Mouse (Mus musculus) CH12F3 (cell line): Measurements from ENCODE around the gene Adora2b.

Source experiments
- in situ Hi-C: fragments of 300-500 bp; cut with MboI; formaldehyde crosslinking; loops from 2 replicates; pipeline ENCODE4 v1.14.3; 2020; ENCODE audit warnings: low sequenced_read_pairs

The Adora2b gene

GRCm38 (mm10) chr11:62263599-62263998 lies 14.8 kb downstream of the Adora2b start:
- in situ Hi-C loops, result no loop called here

- in situ Hi-C loops, result no loop called here
Observed at GRCm38 (mm10) chr11:62264018-62264417, 15.2 kb downstream of the Adora2b start.

- in situ Hi-C loops, result no loop called here
Observed at GRCm38 (mm10) chr11:62265642-62266041, 16.9 kb downstream of the Adora2b start.

GRCm38 (mm10) chr11:62266466-62267214 lies 17.9 kb downstream of the Adora2b start:
- in situ Hi-C loops, result no loop called here

GRCm38 (mm10) chr11:62268381-62268780 lies 19.6 kb downstream of the Adora2b start:
- in situ Hi-C loops, result no loop called here

- in situ Hi-C loops, result no loop called here
Observed at GRCm38 (mm10) chr11:62269097-62269496, 20.3 kb downstream of the Adora2b start.

GRCm38 (mm10) chr11:62270851-62271250 lies 22.1 kb downstream of the Adora2b start:
- in situ Hi-C loops, result no loop called here

- in situ Hi-C loops, result loop anchor here (5.0 kb wide), 2 partner anchors 150 to 225 kb away; no protein-coding TSS in a partner anchor
Observed at GRCm38 (mm10) chr11:62277086-62277485, 28.3 kb downstream of the Adora2b start.

GRCm38 (mm10) chr11:62278027-62278426 lies 29.2 kb downstream of the Adora2b start:
- in situ Hi-C loops, result loop anchor here (5.0 kb wide), 2 partner anchors 151 to 226 kb away; no protein-coding TSS in a partner anchor

GRCm38 (mm10) chr11:62280675-62281600 lies 32.2 kb downstream of the Adora2b start, which contains the start of the genes Zswim7 and Ttc19:
TSS of gene Zswim7 (minus strand) at chr11:62281375.
TSS of gene Ttc19 (plus strand) at chr11:62281473.
- in situ Hi-C loops, result loop anchor here (10.0 kb wide), 1 partner anchor 326 kb away; the partner anchor contains the start of gene Specc1

- in situ Hi-C loops, result loop anchor here (10.0 kb wide), 1 partner anchor 327 kb away; the partner anchor contains the start of gene Specc1
Observed at GRCm38 (mm10) chr11:62281601-62281997, 32.8 kb downstream of the Adora2b start.

GRCm38 (mm10) chr11:62284020-62284419 lies 35.2 kb downstream of the Adora2b start:
- in situ Hi-C loops, result loop anchor here (10.0 kb wide), 1 partner anchor 329 kb away; the partner anchor contains the start of gene Specc1

- in situ Hi-C loops, result loop anchor here (10.0 kb wide), 1 partner anchor 330 kb away; the partner anchor contains the start of gene Specc1
Observed at GRCm38 (mm10) chr11:62285020-62285419, 36.2 kb downstream of the Adora2b start.

- in situ Hi-C loops, result loop anchor here (10.0 kb wide), 1 partner anchor 333 kb away; the partner anchor contains the start of gene Specc1
Observed at GRCm38 (mm10) chr11:62287700-62288099, 38.9 kb downstream of the Adora2b start.

- in situ Hi-C loops, result no loop called here
Observed at GRCm38 (mm10) chr11:62294121-62294520, 45.3 kb downstream of the Adora2b start.

GRCm38 (mm10) chr11:62298883-62299282 lies 50.1 kb downstream of the Adora2b start:
- in situ Hi-C loops, result no loop called here

- in situ Hi-C loops, result no loop called here
Observed at GRCm38 (mm10) chr11:62305866-62306265, 57.1 kb downstream of the Adora2b start.

- in situ Hi-C loops, result no loop called here
Observed at GRCm38 (mm10) chr11:62309296-62309695, 60.5 kb downstream of the Adora2b start.

- in situ Hi-C loops, result no loop called here
Observed at GRCm38 (mm10) chr11:62314984-62315383, 66.2 kb downstream of the Adora2b start.
